Mouse (Mus musculus) layer of hippocampus, postnatal 14 days (tissue): ENCODE measurements at regions not wholly inside any gene's neighbourhood (a gene's known extent, or its start where the extent isn't known, plus 50 kb on each side); places are given as distances from the start of the nearest gene placed in this dataset.

Source experiments
- DNase-seq, 2 experiments: peaks; one replicate each; pipeline ENCODE4 v3.0.0; 2021 to 2022; ENCODE audit warnings: low spot score in 2 of 2, mixed read lengths in 1 of 2

DNA sequence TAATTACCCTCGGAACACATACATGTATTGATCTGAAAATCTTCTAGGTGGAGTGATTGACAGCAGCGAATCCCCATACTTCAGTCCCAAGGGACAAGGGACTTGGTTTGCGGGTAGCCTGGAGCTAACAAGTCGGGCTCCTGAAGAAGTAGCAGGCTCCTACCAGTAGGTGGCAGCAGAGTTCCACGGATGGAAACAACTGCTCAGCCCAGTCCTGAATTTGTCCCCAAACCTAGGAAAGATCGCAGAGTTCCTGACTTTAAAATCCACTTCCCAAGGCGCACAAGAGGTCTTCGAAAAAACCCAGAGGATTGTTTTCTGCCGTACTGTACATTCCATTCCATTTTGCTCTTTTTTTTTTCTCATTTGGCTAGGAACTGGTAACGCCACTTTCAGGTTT is 169.4 kb downstream of the Arrdc4 start:
- DNase-seq = peak; percentile 86 to 90

DNA sequence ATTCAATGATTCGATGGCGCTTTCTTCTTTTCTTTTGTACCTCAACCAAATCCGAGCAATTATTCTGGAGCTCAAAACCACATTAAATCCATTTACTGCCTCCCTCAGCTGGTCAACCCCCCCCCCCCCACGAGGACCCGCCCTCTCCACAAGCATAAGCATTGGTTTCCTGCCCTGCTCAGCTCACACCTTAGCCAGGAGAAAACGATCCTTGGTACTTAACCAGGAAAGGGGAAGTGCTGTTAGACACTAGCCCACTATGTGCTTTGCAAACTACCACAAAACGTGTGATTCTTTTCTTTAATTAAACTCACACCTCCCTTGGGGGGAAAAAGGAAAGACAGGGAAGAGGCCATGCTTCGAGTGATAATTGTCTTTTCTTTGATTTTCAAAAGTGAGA is 169.8 kb downstream of the Arrdc4 start:
- no peak for DNase-seq

DNA sequence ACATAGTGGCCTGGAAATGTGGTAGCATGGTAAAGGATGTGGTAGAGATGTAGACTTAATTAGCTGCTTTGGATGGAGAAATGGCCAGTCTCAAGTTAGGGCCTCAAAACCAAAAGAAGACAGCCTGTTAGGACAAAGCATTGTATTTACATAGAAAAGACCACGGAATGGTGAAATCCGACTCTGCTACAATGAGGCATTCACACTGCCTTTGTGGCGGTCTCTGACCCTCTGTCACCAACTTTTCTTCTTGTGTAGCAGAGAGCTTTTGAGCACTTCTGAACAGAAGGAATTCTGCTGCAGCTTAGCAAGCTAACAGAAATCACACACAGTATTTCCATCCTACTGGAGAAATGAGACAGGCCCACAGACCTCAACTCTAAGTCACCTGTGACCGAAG is 177.7 kb downstream of the Arrdc4 start:
- DNase-seq = no peak

DNA sequence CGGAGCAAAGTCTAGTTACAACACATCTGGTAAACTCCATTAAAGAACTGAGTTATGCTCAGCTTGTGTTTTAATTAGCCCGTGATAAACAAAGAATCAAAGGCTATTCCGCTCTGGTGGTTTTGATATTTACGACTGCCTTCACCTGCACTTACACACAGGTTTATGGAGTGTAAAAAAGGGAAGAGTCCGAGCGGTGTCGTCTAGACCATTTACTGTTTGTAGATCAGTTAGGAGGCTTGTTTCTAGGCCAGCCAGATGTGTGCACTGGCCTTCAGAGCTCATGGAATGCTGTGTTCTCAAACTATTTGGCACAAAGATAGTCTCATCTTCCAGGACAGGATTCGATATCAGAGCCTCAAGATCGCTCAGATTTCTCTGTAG is 180.9 kb downstream of the Arrdc4 start:
- DNase-seq = no peak

DNA sequence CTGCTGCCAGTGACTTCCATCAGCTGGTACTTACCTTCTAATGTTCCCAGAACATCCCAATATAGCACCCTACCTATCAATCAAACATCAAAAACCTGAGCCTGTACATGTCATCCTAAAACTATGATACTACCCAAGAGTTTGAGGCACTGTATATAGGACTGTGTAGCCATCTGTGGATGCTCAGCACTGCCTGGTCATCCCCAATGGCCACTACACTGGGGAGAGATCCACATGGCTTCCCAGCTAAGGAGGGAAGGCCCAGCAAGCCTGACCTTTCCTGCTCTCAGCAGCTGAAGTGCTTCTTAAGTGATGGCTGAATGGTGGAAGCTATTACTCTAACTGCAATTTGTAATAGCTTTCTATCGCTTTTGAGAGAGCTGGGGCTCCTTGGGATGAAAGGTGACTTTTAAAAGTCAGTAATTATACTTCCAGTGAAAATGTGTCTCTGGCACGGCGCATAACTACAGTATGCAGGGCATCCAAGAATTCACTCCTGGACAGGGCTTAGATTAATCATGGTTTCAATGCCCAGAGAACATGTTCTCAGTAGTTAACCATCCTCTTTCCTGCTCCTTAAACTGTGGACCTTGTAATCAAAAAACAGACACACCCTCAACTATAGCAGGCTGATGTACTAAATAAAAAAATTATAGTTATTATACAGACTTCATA is 181.5 kb downstream of the Arrdc4 start:
- no peak for DNase-seq

DNA sequence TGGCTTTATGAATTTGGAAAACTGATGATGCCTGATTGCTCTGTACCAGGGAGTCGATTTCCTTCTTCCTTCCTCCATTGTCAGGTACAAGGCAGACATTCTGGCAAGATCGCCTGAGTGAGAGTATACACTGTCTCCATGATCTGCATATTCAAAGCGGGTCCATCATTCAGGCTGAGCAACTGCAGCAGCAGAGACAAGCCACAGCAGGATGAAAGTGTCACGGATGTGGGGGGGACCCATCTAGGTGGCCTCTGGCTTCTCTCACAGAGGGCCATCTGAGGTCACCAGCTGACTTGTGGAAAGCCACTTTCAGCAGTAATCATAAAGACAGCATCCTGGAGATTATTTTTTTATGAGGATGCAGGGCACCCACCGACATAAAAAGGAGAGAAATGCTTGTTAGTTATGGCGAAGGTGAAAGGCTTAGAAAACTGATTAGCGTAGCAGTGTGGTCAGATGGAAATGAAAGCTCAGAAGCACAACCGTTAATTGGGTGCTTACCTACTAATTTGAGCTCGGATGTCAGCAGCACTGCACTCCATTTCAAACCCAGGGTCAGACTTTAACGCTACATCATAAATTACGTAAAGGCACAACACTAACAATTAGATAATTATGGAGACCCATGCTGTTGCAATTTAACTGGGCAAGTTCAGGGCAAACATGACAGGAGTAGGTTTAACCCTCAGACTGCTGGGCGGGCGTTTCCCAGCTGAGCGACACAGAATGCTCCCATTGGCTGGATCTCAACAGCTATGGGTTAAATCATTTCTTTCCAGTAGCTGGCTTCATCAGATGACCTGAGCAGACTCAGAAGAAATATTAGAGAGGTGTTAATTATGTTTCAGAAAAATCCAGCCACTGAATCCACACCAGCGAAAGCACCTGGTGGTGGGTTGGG is 189.3 kb downstream of the Arrdc4 start:
- DNase-seq = no peak

DNA sequence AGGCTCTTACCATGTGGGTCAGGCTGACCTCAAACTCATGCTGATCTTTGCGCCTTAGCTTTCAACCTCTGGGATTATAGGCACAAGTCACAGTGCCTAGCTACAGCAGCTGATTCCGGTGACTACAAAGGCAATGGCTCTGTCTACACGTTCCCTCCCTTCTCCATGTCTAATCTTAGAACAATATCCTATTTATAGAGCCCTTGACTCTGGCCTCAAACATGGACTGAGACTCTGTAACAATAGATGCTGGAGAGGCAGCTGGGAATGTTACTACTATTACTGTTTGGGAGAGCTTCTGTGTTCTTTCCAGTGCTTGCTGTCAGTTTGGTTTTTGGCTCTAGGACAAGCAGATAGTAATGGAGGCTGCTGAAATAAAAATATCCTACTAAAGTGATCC is 198.7 kb downstream of the Arrdc4 start:
- DNase-seq = no peak

DNA sequence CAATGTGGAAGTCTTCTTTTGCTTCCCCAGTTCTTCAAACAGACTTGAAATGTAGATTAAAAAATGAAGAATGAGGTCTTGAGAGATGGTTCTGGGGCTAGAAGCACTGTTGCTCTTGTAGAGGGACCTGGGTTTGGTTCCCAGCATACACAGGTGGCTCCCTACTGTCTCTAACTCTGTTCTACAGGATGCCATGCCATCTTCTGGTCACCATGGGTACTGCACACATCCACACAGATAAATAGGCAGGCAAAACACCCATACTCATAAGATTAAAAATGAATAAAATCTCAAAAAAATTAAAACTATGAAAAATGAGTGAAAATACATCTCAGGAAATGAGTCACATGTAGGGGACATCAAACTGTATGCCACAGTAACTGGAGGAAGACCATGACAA is 200.9 kb downstream of the Arrdc4 start:
- no peak for DNase-seq

DNA sequence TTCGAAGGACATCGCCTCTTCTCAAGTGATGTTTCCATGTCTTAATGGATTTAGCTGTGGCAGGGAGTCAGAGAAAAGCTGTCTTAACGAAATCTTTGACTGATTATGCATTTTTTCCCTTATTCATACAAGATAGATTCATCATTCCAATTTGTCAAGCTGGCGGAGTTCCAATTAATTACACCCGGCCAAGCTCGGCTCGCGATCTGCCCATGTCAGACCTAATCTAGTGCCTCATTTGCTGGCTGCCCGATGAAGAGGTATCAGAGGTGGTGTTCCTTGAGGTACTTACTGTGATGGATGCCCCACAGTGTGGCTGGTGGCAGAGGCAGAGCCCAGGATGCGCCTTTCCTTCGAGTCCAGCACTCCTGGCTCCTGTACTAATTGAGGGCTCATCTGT is 204.9 kb downstream of the Arrdc4 start:
- DNase-seq = no peak

DNA sequence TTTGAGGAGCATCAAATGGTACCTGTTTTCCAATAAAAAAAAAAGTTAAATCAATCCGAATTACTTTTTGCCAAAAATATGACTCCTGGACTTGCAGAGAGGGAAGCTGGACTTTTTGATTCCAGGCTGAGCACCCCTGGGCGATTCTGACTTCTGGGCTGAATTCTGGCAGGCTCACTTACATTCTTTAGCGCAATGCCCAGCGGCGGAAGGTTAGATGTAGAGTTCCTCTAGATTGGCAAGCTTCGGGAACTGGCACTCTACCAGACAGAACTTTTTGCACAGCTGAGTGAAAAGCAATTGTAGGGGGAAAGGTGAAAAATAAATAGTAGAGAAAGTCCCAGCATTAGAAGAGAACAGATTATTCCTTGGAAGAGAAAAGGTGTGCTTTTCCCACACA is 235.5 kb downstream of the Fam169b start:
- no peak for DNase-seq

DNA sequence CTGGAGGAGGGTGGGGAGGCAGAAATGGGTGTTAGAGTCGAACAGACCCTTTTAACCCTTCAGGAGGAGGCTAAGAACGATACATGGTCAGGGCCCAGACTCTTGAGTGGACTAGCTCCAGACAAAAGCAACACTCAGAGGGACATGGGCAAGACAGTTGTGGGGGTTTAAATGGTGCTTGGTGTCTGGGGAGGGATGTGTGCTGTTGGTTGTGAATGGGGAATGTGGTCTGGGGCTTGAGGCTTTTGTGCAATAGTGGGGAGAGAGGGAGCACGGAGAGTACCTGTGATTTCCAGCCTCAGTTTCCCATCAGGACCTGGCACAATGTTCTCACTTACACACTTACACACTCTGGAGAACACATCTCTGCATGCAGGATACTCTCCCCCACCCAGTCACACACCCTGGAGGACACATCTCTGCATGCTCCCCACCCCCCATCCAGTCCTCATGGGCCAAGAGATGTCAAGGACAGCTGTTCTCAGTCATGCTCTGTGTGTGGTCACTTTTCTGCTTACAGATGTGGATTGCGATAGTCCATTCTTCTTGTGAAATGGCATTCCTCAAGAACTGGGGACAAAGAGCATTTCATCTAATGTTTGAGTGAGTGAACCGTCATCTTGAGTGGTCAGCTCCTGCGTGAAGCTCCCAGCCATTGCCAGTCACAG is 217.6 kb downstream of the Fam169b start:
- DNase-seq = no peak

DNA sequence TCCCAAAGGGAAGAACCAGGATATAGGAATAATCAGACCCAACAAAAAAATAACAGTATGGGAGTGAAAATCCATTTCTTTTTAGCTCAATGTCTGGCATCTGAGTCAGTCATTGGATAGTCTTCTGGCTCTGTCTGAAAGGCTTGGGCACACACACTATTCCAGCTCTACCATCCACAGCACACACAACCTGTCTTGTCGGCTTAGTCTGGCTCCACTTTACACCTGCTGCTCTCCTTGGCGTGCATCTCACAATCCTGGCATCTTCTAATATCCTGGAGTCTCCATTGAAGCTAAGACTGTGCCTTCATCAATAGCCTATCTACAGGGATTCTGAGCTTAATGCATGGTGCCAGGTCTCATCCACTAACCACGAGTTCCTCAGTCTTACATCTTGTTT is 213.0 kb downstream of the Fam169b start:
- no peak for DNase-seq

DNA sequence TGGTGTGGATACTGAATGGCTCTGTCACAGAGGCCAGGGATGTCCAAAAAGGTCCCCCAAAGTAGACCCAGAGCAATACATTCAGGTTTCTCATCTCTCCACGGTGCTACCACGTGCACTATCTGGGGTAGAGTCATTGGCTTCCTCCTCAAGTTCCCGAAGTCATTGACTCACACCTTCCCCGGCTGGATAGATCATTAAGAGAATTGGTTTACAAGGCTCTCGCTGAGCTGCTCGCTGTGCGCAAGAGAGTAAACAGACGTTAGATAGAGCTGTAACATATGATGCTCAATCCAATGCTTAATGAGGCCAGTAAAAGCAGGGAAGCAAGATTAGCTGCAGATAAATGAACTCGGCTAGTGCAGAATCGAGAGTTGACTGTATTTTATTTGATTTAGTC is 208.9 kb downstream of the Fam169b start:
- DNase-seq = no peak

DNA sequence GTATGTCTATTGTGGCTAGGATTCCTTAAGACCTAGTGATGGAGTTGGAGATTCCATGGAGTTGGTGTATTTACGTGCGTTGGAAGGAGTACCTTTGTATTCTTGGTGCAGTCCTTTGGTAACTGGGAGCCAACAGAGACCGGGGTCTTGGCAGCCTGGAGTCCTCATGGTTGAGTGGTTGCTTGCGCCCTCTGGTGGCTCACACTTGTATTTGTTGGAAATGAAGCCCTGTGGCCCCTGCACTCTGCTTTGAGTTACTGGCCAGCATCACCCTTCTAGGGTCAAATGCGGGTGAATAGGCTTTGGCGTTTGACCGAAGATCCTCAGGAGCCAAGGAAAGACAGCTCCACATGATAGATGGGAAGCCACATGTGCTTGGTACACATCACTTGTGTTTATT is 207.1 kb downstream of the Fam169b start:
- DNase-seq = peak; percentile 44 to 52

DNA sequence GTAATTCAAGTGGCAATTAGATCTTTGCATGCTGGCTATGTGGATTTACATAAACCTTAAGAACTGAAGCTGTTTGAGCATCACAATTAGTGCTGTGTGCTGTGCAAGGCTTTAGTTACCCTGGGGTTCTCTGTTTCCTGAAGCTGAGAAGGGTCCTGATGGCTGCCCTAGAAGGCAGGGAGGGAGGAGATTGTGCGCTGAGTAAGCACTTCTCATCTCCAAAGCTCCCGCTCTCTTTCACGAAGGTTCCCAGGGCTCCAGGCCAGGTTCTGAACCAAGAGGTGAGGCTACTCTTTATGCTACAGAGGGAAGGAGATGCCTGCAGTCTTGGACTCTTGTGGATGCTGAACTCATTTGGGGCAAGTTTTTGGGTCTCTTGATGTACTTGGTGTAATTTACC is 206.7 kb downstream of the Fam169b start:
- DNase-seq = no peak

DNA sequence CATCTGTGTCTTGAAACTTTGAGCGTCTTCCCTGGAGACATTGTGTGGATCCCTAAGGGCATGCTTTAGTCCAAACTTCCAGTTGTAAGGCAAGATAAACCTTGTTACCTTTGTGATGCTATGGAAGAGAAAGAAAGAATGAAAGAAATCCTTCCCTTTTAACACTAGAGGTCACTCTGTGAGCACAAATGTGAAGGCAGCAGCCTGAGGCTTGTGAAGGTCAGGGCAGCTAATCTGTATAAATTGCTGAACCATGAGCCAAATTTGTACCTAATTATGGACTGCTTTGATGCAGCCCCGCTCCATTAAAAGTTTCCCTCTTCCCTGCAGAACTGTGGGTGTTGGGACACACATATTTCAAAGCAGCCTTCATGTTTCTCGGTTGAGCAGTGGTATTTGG is 204.4 kb downstream of the Fam169b start:
- peak in 1 of 2 experiments; percentile 7 for DNase-seq

DNA sequence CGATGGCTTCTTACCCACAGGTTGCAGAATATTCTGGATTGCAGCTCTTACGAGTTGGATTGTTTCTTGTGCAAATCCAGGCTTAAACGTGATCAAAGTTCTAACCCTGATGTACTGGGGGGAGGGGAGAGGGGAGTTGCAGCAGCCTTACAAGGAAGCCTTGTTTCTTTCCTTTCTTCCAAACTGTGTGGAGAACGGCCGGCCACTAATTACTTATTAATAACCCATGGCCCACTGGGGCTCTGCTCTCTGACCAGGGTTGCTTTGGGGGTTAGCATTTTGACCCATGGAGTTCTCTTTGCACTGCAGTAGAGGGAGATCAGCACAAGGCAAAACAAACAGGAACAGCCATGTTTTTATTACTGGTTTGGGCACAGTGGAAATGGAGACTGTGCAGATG is 199.2 kb downstream of the Fam169b start:
- DNase-seq = no peak

DNA sequence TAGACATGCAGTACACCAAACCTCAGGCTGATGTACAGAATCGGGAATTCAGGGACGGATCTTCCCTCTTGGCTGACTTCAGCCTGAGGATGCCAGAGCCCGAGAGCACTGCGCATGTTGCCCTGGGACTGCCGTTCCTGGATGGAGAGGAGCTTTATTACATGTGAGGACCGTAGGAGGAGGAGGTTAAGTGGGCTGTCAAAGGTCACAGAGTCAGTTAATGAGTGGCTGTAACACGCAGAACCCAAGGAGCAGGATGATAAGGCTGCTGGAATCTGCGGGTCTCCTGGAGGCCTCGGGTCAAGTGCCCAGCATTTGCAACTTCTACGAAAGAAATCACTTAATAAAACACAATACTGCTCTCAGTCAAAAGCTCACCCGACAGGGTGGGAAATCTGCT is 197.3 kb downstream of the Fam169b start:
- no peak for DNase-seq

DNA sequence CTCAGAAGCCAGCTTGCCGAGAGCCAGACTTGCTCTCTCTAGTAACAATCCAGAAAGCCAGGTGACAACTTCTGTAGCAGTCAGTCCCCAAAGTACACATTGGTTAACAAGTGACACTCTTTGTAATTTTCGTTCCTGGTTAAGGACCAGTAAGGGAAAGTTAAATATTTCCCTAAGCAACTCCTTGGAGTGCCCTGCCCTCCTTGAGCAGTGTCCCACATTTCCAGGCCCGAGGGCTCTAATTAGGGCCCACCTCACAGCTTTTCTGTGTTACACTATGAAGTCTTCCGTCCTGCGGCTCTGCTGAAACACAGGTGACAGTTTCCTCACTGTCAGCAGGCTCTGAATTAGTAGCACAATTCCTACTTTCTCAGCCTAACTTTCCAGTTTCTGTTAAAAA is 194.9 kb downstream of the Fam169b start:
- DNase-seq = no peak

DNA sequence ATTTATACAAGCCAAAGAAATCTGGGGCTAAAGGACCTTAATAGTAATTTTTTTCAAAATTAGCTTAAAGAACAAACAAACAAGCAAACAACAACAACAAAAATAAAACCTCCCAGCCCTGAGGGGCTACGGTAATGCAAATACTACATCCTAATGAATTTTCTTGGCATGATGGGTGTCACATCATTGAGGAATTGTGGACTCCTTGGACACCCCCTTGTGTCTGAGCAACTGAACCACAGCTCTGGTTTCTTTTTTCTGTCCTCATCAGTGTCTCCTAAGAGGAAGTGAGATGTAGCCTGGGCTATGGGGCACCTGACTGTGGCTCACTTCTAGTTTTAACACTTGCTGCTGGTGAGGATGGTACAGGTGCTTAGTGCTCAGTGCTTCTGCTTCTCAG is 184.2 kb downstream of the Fam169b start:
- DNase-seq = no peak

DNA sequence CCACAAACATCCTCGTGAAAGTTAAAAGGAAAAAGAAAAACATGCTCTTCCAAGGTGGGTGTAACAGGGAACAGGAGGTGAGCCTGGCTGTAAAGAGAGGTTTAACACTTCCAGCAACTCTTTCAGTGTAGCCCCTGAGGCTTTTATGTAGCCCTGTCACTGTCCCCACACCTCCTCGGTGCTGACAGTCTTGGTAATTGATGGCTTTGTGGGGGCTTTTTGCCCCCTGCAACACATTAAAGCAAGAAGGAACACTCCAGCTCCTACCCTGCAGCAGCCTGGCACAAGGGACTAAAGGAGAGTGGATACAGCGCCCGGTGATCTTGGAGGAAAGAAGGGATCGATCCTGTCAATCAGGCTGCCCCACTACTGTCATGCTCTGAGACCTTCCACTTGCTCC is 181.8 kb downstream of the Fam169b start:
- no peak for DNase-seq

DNA sequence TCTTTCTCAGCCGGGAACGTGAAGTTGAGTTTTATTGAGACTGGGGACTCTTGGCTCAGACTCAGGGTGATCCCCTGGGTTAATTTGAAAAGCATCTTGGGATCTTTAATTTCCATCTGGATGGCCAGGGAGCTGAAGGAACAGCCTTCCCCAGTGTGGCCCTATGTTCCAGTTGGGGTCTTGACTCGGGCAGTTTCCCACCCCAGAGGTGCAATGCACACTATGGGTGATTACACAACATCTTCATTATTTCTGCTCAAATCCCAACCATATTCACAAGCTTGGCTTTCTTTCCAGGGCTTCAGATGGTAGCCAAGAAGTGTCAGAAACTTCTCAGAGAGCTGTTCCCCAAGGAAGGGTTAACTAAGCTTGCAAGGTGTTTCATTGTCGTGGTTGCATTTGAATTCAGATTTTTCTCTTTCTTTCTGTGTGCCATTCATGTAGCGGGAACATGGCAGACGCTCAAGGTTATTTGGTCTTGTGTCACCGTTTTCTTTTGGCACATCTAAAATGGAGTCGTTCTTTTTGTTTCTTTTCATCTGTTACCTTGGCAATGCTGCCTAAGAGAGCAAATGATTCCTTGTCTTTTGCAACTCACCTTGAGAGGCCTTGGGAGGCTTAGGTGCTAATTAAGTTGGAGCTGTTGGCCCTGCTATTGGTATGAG is 179.5 kb downstream of the Fam169b start:
- DNase-seq = no peak
